Mouse (Mus musculus): ENCODE results near the gene Fhl2.

DNA sequence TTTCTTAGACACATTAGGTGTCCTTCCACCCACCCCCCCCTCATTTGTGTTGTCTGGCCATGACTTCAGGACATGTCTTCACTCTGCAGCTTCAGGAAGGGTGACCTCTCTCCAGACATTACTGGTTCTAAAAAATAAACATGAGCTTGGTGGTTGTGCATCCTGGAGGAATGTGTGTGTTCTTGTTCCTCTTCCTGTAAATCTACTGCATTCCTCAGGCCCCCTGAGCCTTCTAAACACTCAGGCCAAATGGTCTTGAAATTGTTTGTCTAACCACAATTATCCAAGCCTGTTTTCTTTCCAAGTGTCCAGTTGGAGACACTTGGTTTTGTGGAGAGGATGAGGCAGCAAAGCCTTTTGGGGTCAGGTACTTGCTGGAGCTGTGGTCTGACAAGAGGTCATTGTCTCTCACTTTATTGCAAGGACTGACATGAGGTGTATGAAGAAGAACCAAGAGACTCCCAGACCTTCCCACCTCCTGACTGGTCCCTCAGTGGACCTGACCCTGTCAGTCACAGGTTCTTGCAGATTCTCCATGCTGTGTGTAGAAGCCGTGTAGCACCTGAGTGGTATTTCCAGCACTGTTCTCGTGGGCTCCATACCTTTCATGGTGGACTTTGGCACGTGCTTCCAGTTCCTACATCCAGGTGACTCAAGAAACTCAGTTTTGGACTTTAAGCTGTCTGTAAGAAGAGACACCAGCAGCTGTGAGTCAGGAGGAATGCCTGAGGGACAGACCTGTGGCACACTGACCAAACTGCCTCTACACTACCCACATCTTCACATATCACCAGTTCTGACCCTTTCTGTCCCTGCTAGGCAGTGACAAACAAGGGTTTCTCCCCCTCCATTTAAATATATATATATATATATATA is 40.8 kb upstream of the Fhl2 start:
- TF ChIP-seq GATA1 (IDR thresholded peaks at IDR 0.05; ENCODE audit: borderline replicate concordance, low read length): no peak
- no peak for TF ChIP-seq CTCF (IDR thresholded peaks at IDR 0.05; ENCODE audit: low read depth, low read length)
- no peak for TF ChIP-seq POLR2AphosphoS5 (IDR thresholded peaks at IDR 0.05; ENCODE audit: insufficient replicate concordance, low read depth, low read length)

All from G1E (cell line).